8 mouse cellular contexts compared by ENCODE assay signal in the genomic region with DNA sequence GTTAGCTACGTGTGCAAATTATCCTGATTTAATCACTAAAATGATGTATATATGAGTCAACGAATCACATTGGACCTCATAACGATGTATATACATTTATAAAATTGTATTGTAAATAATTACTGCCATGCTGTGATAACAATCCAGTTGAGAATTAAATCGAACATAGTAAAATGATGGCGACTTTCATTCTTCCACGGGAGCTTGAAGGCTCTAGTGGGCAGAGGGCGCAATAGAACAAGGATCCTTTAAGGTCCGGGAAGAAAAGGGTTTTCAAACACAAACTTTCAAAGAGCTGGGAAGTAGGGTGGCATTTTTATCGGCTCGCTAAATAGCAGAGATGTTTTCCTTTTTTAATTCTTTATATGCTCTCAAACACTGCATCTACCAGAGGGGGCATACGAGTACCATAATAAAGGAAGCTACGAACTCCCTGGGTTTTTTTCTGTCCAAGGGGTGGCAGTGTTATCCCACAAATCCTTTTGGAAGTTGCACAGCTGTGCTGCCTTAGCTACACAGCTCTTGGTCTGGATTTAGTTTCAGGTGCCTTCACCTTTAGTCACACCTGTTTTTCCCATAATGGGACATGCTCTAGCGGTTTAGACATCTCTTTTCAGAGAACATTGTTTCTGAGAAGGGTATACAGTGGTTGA.
DNase-seq lines count a peak whose midpoint lies in the region; ATAC-seq and TF ChIP-seq lines count a peak whose summit lies in the region.

No protein-coding gene starts in this region.

- no peak overlapping the region for H3K4me3 ChIP-seq in MEL (ENCODE audit: control insufficient read depth in 1 of 2, insufficient read depth in 1 of 2, low read depth in 2 of 2, low read length in 2 of 2)
- H3K4me3 ChIP-seq in forebrain, embryonic 12.5 days (replicated peaks), result peak overlapping the region; percentile 26
- H3K4me3 ChIP-seq in heart, embryonic 15.5 days, result peak overlapping the region; percentile 34
- H3K4me3 ChIP-seq in liver, embryonic 14.5 days (ENCODE audit: insufficient read depth in 1 of 2, low read depth in 2 of 2, low read length in 2 of 2), result no peak overlapping the region
- peak overlapping the region; percentile 38 for H3K4me3 ChIP-seq in neural tube, embryonic 15.5 days (replicated peaks)

- peak in 2 of 3 experiments; percentile 46 to 93; a peak in 5 of 6 replicates for TF ChIP-seq CTCF in MEL (IDR thresholded peaks at IDR 0.05 in 2 of 3, conservative IDR thresholded peaks at IDR 0.05 in 1 of 3; ENCODE audit: control insufficient read depth in 1 of 3, insufficient read depth in 1 of 3, low read depth in 2 of 3, low read length in 3 of 3, poor library complexity in 1 of 3, severe bottlenecking in 1 of 3)
- TF ChIP-seq CTCF in liver, embryonic 14.5 days (IDR thresholded peaks at IDR 0.05; ENCODE audit: low read depth), result peak; percentile 44; the same call in 1 of the 2 replicates

- H3K4me2 ChIP-seq in forebrain, embryonic 12.5 days, result peak overlapping the region; percentile 42
- peak overlapping the region; percentile 44 for H3K4me2 ChIP-seq in heart, embryonic 15.5 days
- no peak overlapping the region for H3K4me2 ChIP-seq in liver, embryonic 14.5 days (ENCODE audit: low read depth)
- H3K4me2 ChIP-seq in neural tube, embryonic 15.5 days, result peak overlapping the region; percentile 55

- peak; percentile 46 for DNase-seq in MEL (ENCODE audit: low read depth, low spot score)
- peak; percentile 30 for DNase-seq in c-Kit-positive CD71-negative TER-119-negative erythroid progenitor cells, embryonic 14.5 days (ENCODE audit: low read depth)
- peak; percentile 82 for DNase-seq in kidney, postnatal 10 days
- DNase-seq in liver, embryonic 14.5 days (ENCODE audit: low read depth in 3 of 3, low spot score in 3 of 3), result peak; percentile 0 to 7 (median 2)
- DNase-seq in c-Kit-positive CD71-positive TER-119-positive erythroid progenitor cells, embryonic 14.5 days (ENCODE audit: low spot score), result no peak

- 31% methylated on average over 13 of the region's 13 CpGs for WGBS in forebrain, embryonic 12.5 days
- 28% methylated on average over 13 of the region's 13 CpGs for WGBS in heart, embryonic 15.5 days
- WGBS in liver, embryonic 14.5 days (ENCODE audit: insufficient replicate concordance), result 27% methylated on average over 13 of the region's 13 CpGs
- 24% methylated on average over 13 of the region's 13 CpGs for WGBS in neural tube, embryonic 15.5 days

- no peaks in the 10 kb centered on the region for H3K79me2 ChIP-seq in MEL (ENCODE audit: control insufficient read depth, insufficient read depth, low read length, poor library complexity)

- no peak for TF ChIP-seq EP300 in MEL (IDR thresholded peaks at IDR 0.05; ENCODE audit: low read depth in 1 of 2, low read length in 2 of 2)
- TF ChIP-seq EP300 in liver, embryonic 14.5 days (IDR thresholded peaks at IDR 0.05; ENCODE audit: low read depth), result no peak

- no peaks in the 10 kb centered on the region for H3K4me1 ChIP-seq in MEL (ENCODE audit: control insufficient read depth in 1 of 2, insufficient read depth in 2 of 2, low read length in 2 of 2)
- H3K4me1 ChIP-seq in forebrain, embryonic 12.5 days, result no peaks in the 10 kb centered on the region
- H3K4me1 ChIP-seq in heart, embryonic 15.5 days (replicated peaks), result no peaks in the 10 kb centered on the region
- no peaks in the 10 kb centered on the region for H3K4me1 ChIP-seq in liver, embryonic 14.5 days (replicated peaks; ENCODE audit: control insufficient read depth in 2 of 2, insufficient read depth in 2 of 2, low read length in 1 of 2)
- H3K4me1 ChIP-seq in neural tube, embryonic 15.5 days, result no peaks in the 10 kb centered on the region

- no peak overlapping the region for H3K27ac ChIP-seq in MEL (ENCODE audit: control insufficient read depth, low read depth, low read length)
- no peak overlapping the region for H3K27ac ChIP-seq in forebrain, embryonic 12.5 days
- H3K27ac ChIP-seq in heart, embryonic 15.5 days, result no peak overlapping the region
- H3K27ac ChIP-seq in liver, embryonic 14.5 days, result no peak overlapping the region
- no peak overlapping the region for H3K27ac ChIP-seq in neural tube, embryonic 15.5 days (replicated peaks)

- H3K36me3 ChIP-seq in MEL (ENCODE audit: control insufficient read depth in 1 of 2, insufficient read depth in 2 of 2, low read length in 2 of 2), result no peaks in the 10 kb centered on the region
- no peaks in the 10 kb centered on the region for H3K36me3 ChIP-seq in forebrain, embryonic 12.5 days (replicated peaks)
- no peaks in the 10 kb centered on the region for H3K36me3 ChIP-seq in heart, embryonic 15.5 days
- H3K36me3 ChIP-seq in liver, embryonic 14.5 days (replicated peaks; ENCODE audit: control insufficient read depth, insufficient read depth, low read depth), result no peaks in the 10 kb centered on the region
- H3K36me3 ChIP-seq in neural tube, embryonic 15.5 days, result no peaks in the 10 kb centered on the region

- H3K27me3 ChIP-seq in MEL (ENCODE audit: control insufficient read depth in 1 of 2, insufficient read depth in 2 of 2, low read length in 2 of 2), result no peaks in the 10 kb centered on the region
- H3K27me3 ChIP-seq in forebrain, embryonic 12.5 days, result no peaks in the 10 kb centered on the region
- no peaks in the 10 kb centered on the region for H3K27me3 ChIP-seq in heart, embryonic 15.5 days
- H3K27me3 ChIP-seq in liver, embryonic 14.5 days (ENCODE audit: control insufficient read depth, insufficient read depth, low read length), result no peaks in the 10 kb centered on the region
- H3K27me3 ChIP-seq in neural tube, embryonic 15.5 days (replicated peaks), result no peaks in the 10 kb centered on the region

- no peak for TF ChIP-seq POLR2A in MEL (IDR thresholded peaks at IDR 0.05; ENCODE audit: control insufficient read depth in 1 of 2, insufficient read depth in 1 of 2, low read depth in 1 of 2, low read length in 2 of 2, poor library complexity in 1 of 2)

- no peaks in the 10 kb centered on the region for H3K9me3 ChIP-seq in MEL (replicated peaks; ENCODE audit: insufficient read depth, low read length)
- H3K9me3 ChIP-seq in forebrain, embryonic 12.5 days, result no peaks in the 10 kb centered on the region
- no peaks in the 10 kb centered on the region for H3K9me3 ChIP-seq in heart, embryonic 15.5 days (replicated peaks)
- no peaks in the 10 kb centered on the region for H3K9me3 ChIP-seq in liver, embryonic 14.5 days (ENCODE audit: control insufficient read depth, low read length)
- H3K9me3 ChIP-seq in neural tube, embryonic 15.5 days (replicated peaks), result no peaks in the 10 kb centered on the region

- ATAC-seq in forebrain, embryonic 12.5 days (ENCODE audit: low FRiP score), result peak; percentile 95
- no peak for ATAC-seq in heart, embryonic 15.5 days (replicated peaks; ENCODE audit: insufficient number of reproducible peaks, insufficient read depth, low FRiP score, low read depth)
- ATAC-seq in liver, embryonic 14.5 days (ENCODE audit: insufficient read depth), result no peak
- peak; percentile 98 for ATAC-seq in neural tube, embryonic 15.5 days (ENCODE audit: low FRiP score)

- peak; percentile 82 for TF ChIP-seq RAD21 in MEL (IDR thresholded peaks at IDR 0.05; ENCODE audit: low read depth, low read length)

- H3K9ac ChIP-seq in MEL (ENCODE audit: control insufficient read depth, low read depth, low read length, poor library complexity, severe bottlenecking), result no peak overlapping the region
- H3K9ac ChIP-seq in forebrain, embryonic 12.5 days, result no peak overlapping the region
- H3K9ac ChIP-seq in heart, embryonic 15.5 days, result no peak overlapping the region
- H3K9ac ChIP-seq in liver, embryonic 14.5 days (replicated peaks), result no peak overlapping the region
- 0 out of 2 replicates have a peak overlapping the region, but pooled peaks have one; percentile 37 for H3K9ac ChIP-seq in neural tube, embryonic 15.5 days (replicated peaks)

TF ChIP-seq in MEL, 35 proteins besides CTCF, POLR2A, EP300 and RAD21:
- no peak for TF ChIP-seq ELF1 (IDR thresholded peaks at IDR 0.05; ENCODE audit: low read depth, low read length)
- TF ChIP-seq SMC3 (IDR thresholded peaks at IDR 0.05; ENCODE audit: low read depth, low read length), result peak; percentile 71
- peak; percentile 85 for TF ChIP-seq ZC3H11A (IDR thresholded peaks at IDR 0.05; ENCODE audit: low read depth, low read length)

Comparison
In these comparisons a context has a peak if more than half of its experiments do, and no peak if none do; other contexts are left out.
1. H3K4me3 ChIP-seq: peak in forebrain, embryonic 12.5 days (single experiment), heart, embryonic 15.5 days (single experiment) and neural tube, embryonic 15.5 days (single experiment); none in MEL (0 of 2) and liver, embryonic 14.5 days (0 of 2).
2. ATAC-seq: peak in forebrain, embryonic 12.5 days (single experiment) and neural tube, embryonic 15.5 days (single experiment); none in heart, embryonic 15.5 days (single experiment) and liver, embryonic 14.5 days (single experiment).